Mouse (Mus musculus): Measurements from ENCODE around the gene Bbs9.

DNA sequence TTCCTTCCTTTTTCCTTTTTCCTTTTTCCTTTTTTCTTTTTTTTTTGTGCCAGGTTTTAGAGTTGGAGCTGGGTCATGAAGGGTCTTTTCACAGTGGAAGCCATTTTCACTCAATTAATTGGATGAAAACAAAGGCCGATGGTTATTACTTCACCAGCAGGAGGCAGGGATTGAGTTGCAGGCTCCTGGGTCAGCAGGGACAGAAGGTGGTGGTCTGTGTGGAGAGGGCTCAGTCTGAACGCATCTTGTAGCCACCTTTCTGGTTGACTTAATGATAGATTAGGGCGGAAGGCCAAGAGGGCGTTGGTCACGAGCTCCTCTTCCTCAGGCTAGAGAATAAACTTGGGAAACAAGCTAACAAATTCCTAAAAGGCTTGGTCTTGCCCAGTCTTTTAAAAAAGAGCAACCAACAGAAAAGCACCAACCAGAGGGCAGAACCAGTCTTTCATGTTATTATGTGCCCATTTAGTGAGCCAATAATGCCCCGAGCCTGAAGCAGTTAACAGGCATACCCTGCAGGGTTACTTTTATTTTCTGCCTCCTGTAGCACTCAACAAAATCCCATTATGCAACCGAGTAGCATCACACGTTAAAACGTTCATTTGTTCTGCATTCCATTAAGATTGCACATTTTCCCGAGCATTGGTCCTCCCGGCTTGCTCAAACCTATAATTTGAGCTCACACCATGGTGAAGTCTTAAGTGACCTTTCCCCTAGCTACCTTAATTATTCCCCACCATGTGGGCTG lies 231.8 kb downstream of the Bbs9 start:
- TF ChIP-seq POLR2A (IDR thresholded peaks at IDR 0.05; ENCODE audit: borderline replicate concordance, control insufficient read depth, low read depth, low read length) (no peak), CTCF (IDR thresholded peaks at IDR 0.05; ENCODE audit: control insufficient read depth, insufficient read depth, low read length) (no peak)
